Mouse (Mus musculus) heart, embryonic 16.5 days (tissue): ENCODE results near the gene Tpcn1. TPM values are rescaled to one million over a fixed set of nuclear protein-coding genes. Genes with fewer than 3 reads are reported as not detected.
A peak's percentile ranks its signal among the peaks of the same experiment; 100 is the strongest.

Experiments
- ATAC-seq: fragments of 200-750 bp; cut with Nextera tagmentation; replicated peaks from 2 replicates; pipeline ENCODE4 v1.8.0; 2017; ENCODE audit warnings: moderate number of reproducible peaks; ENCODE audit not compliant: insufficient read depth, low FRiP score; ENCODE audit errors: extremely low read depth
- H3K27ac ChIP-seq: fragments of 300-500 bp; sonication (generic); 2 replicates; pipeline ENCODE4 v1.5.1; 2014; ENCODE audit warnings: mild to moderate bottlenecking, low read length, control low read depth, moderate library complexity
- H3K27me3 ChIP-seq: fragments of 300-500 bp; sonication (generic); 2 replicates; pipeline ENCODE4 v1.6.1; 2014; ENCODE audit warnings: low read length, mixed read lengths; ENCODE audit not compliant: control insufficient read depth, insufficient read depth
- H3K36me3 ChIP-seq: fragments of 300-500 bp; sonication (generic); 2 replicates; pipeline ENCODE4 v1.6.1; 2014; ENCODE audit not compliant: control insufficient read depth, insufficient read depth
- H3K4me1 ChIP-seq: fragments of 300-500 bp; sonication (generic); 2 replicates; pipeline ENCODE4 v1.6.1; 2014; ENCODE audit warnings: low read length, mixed read lengths; ENCODE audit not compliant: control insufficient read depth, insufficient read depth
- H3K4me2 ChIP-seq: fragments of 300-500 bp; sonication (generic); 2 replicates; pipeline ENCODE4 v1.6.1; 2014; ENCODE audit warnings: low read depth, mild to moderate bottlenecking, control low read depth, low read length
- H3K4me3 ChIP-seq: fragments of 300-500 bp; sonication (generic); 2 replicates; pipeline ENCODE4 v1.5.1; 2014; ENCODE audit warnings: mild to moderate bottlenecking, control low read depth, low read length
- H3K9ac ChIP-seq: fragments of 300-500 bp; sonication (generic); 2 replicates; pipeline ENCODE4 v1.6.1; 2014; ENCODE audit warnings: low read length, control low read depth
- H3K9me3 ChIP-seq: fragments of 300-500 bp; sonication (generic); replicated peaks from 2 replicates; pipeline ENCODE4 v1.6.1; 2016; ENCODE audit warnings: low read length; ENCODE audit not compliant: control insufficient read depth
- WGBS: fragments of 180-500 bp; shearing (Covaris S2); extraction: QIAGEN DNeasy Blood & Tissue Kit; methylation state at CpG from one replicate; pipeline ENCODE4 v1.1.7; 2014; 5-methylcytosine and 5-hydroxymethylcytosine counted together
- polyA plus RNA-seq: library from polyadenylated mRNA; unstranded; fragments of >200 nt; fragmentation: Nextera tagmentation; extraction: Ambion mirVana; gene quantifications from 2 replicates; pipeline ENCODE4 v1.2.1, GENCODE M21; 2015

Tpcn1 gene
- polyA plus RNA-seq, 1 experiment from 2014 or later = 14.5 TPM

- Histone ChIP-seq H3K27ac (no peak overlapping the region), H3K36me3 (peaks cover 16% of the 10 kb centered on the region; the same call in 1 of the 2 replicates), H3K9ac (no peak overlapping the region), H3K27me3 (no peaks in the 10 kb centered on the region), H3K9me3 (no peaks in the 10 kb centered on the region), H3K4me2 (no peak overlapping the region), H3K4me1 (peaks cover 2% of the 10 kb centered on the region), H3K4me3 (no peak overlapping the region)
- 85% methylated on average over 3 of the region's 3 CpGs for WGBS
- no peak for ATAC-seq
Measured at GRCm38 (mm10) chr5:120497071-120497470, 91.4 kb downstream of the Tpcn1 start.

DNA sequence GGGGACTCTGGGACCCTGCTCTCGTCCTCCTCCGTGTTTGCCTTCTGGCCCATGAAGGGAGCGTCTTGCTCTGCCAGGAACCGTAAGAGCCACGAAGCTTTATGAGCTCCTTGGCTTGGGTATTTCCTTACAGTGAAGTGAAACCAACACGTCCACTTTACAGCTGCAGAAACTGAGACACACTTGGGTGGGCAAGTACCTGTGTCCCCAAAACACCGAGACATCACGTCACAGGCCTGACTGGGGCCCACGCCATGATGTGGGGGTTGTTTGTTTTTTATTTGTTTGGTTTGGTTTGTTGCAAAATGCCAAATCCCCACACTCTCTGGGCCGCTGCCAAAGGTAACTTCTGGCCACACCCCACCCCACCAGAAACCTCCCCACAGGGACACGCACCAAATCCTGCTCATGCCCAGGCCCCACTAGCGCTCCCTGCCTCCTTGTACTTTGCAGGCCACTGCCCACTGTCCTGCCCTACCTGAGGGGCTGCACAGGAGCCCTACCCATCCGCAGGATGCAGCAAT, 92.7 kb downstream of the Tpcn1 start:
- Histone ChIP-seq H3K36me3 (peaks cover 16% of the 10 kb centered on the region; the same call in 1 of the 2 replicates), H3K4me1 (peaks cover 3% of the 10 kb centered on the region; the same call in 1 of the 2 replicates), H3K4me3 (no peak overlapping the region), H3K9me3 (no peaks in the 10 kb centered on the region), H3K4me2 (no peak overlapping the region), H3K27ac (no peak overlapping the region), H3K9ac (no peak overlapping the region), H3K27me3 (no peaks in the 10 kb centered on the region)
- no peak for ATAC-seq
- 91% methylated on average over 13 of the region's 13 CpGs for WGBS

DNA sequence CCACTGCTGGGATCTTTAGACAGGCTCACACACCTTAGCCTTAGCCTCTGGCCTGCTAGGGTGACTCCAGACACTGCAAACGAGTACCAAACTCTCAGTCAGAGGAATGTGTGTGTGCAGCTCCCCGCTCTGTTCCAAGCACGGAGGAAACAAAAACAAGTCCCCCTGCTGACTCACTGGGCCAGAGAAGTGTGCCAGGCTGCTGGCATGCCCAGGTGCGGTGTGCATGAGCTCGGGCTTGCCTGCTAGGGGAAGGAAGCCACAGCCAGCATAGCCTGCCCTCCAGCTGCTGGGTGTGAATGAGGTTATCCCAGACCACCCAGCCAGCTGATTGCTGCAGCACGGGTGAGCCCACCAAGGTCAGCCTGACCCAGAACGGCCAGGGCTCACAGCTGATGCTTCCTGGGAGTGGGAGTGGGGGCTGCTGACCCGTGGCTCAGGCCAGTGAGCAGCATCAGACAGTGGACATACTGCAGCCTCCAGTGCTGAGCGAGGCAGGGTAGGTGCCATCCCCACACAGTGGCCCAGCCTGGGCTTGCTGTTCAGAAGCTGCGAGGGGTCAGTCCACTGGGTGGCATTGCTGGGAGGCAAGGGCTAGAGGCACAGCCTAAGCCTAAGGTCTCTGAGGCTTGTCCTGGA, 93.3 kb downstream of the Tpcn1 start:
- peaks cover 16% of the 10 kb centered on the region; the same call in 1 of the 2 replicates for H3K36me3 ChIP-seq
- no peak overlapping the region; the same call in 1 of the 2 replicates for H3K9ac ChIP-seq
- 67% methylated on average over 10 of the region's 10 CpGs for WGBS
- no peak for ATAC-seq
- no peaks in the 10 kb centered on the region for H3K27me3 ChIP-seq
- no peak overlapping the region for H3K4me3 ChIP-seq
- no peak overlapping the region for H3K4me2 ChIP-seq
- H3K4me1 ChIP-seq = peaks cover 7% of the 10 kb centered on the region; the same call in 1 of the 2 replicates
- H3K27ac ChIP-seq = no peak overlapping the region
- no peaks in the 10 kb centered on the region for H3K9me3 ChIP-seq

DNA sequence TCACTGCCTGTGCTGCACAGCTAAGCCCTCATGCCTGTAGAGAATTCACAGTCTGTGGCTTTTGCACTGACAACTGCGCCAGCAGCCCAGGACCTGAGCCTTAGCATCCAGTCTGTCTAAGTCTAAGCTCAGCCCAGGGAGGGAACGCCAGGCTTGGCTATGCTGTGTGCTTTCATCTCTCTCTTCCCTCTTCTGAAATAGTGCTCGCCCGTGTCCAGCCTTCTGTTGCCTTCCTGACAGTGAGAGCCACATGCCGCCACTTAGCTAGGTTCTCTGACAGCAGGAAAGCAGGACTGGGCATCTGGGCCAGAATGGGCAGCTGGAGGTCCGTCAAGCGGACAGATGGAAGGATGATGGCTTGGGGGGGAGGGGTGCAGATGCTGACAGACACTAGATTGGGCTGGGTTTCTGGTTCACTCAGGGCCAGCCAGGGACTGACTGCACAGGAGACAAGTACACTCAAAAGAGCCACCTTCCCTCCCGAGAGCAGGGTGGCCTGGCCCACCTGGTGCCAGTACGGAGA, 94.5 kb downstream of the Tpcn1 start:
- no peak for ATAC-seq
- peaks cover 7% of the 10 kb centered on the region; the same call in 1 of the 2 replicates for H3K4me1 ChIP-seq
- no peaks in the 10 kb centered on the region for H3K9me3 ChIP-seq
- 83% methylated on average over 9 of the region's 9 CpGs for WGBS
- no peak overlapping the region for H3K4me2 ChIP-seq
- no peak overlapping the region for H3K4me3 ChIP-seq
- H3K36me3 ChIP-seq = peaks cover 16% of the 10 kb centered on the region; the same call in 1 of the 2 replicates
- H3K9ac ChIP-seq = no peak overlapping the region
- no peak overlapping the region for H3K27ac ChIP-seq
- no peaks in the 10 kb centered on the region for H3K27me3 ChIP-seq

DNA sequence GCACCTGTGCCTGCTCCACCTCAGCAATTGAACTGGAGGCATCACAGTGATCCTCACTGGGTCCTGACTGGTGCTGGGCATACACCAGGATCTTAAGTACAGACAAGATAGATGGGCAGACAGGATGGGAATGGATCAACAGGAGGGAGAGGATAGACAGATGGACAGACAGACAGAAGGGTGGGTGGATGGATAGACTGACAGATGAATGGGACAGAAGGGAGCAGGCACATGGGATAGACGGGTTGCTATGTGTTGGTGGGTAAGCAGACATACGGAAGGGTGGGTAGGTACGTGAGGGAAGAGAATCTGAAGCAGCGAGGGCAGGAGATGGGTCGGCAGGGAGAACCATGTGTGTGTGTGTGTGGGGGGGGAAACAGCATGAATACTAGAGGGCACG, 95.0 kb downstream of the Tpcn1 start:
- H3K27ac ChIP-seq = no peak overlapping the region
- H3K9ac ChIP-seq = no peak overlapping the region
- no peak for ATAC-seq
- peaks cover 7% of the 10 kb centered on the region; the same call in 1 of the 2 replicates for H3K4me1 ChIP-seq
- peaks cover 16% of the 10 kb centered on the region; the same call in 1 of the 2 replicates for H3K36me3 ChIP-seq
- 93% methylated on average over 6 of the region's 6 CpGs for WGBS
- H3K9me3 ChIP-seq = no peaks in the 10 kb centered on the region
- no peak overlapping the region for H3K4me2 ChIP-seq
- no peak overlapping the region for H3K4me3 ChIP-seq
- no peaks in the 10 kb centered on the region for H3K27me3 ChIP-seq

GRCm38 (mm10) chr5:120492437-120492836, 96.0 kb downstream of the Tpcn1 start:
- peaks cover 7% of the 10 kb centered on the region; the same call in 1 of the 2 replicates for H3K4me1 ChIP-seq
- 72% methylated on average over 11 of the region's 11 CpGs for WGBS
- H3K9me3 ChIP-seq = no peaks in the 10 kb centered on the region
- H3K27ac ChIP-seq = no peak overlapping the region
- no peak overlapping the region for H3K4me2 ChIP-seq
- H3K9ac ChIP-seq = no peak overlapping the region
- H3K4me3 ChIP-seq = no peak overlapping the region
- H3K27me3 ChIP-seq = no peaks in the 10 kb centered on the region
- peaks cover 16% of the 10 kb centered on the region; the same call in 1 of the 2 replicates for H3K36me3 ChIP-seq
- ATAC-seq = no peak

- WGBS = 50% methylated on average over 8 of the region's 8 CpGs
- peak; percentile 64 for ATAC-seq
- Histone ChIP-seq H3K4me2 (no peak overlapping the region), H3K4me3 (no peak overlapping the region), H3K36me3 (peaks cover 23% of the 10 kb centered on the region), H3K9me3 (no peaks in the 10 kb centered on the region), H3K4me1 (peaks cover 7% of the 10 kb centered on the region; the same call in 1 of the 2 replicates), H3K9ac (peak overlapping the region; percentile 34), H3K27me3 (no peaks in the 10 kb centered on the region), H3K27ac (peak overlapping the region; percentile 71)
Measured at GRCm38 (mm10) chr5:120490679-120491192, 97.7 kb downstream of the Tpcn1 start.

- H3K9ac ChIP-seq = no peak overlapping the region
- no peak overlapping the region for H3K4me3 ChIP-seq
- H3K27ac ChIP-seq = no peak overlapping the region
- ATAC-seq = no peak
- no peak overlapping the region for H3K4me2 ChIP-seq
- 80% methylated on average over 8 of the region's 8 CpGs for WGBS
- H3K36me3 ChIP-seq = peaks cover 22% of the 10 kb centered on the region
- peaks cover 7% of the 10 kb centered on the region; the same call in 1 of the 2 replicates for H3K4me1 ChIP-seq
- no peaks in the 10 kb centered on the region for H3K9me3 ChIP-seq
- H3K27me3 ChIP-seq = no peaks in the 10 kb centered on the region
Measured at GRCm38 (mm10) chr5:120487844-120488243, 100.6 kb downstream of the Tpcn1 start.
